Mouse (Mus musculus): ENCODE measurements at regions not wholly inside any gene's neighbourhood (a gene's known extent, or its start where the extent isn't known, plus 50 kb on each side); places are given as distances from the start of the nearest gene placed in this dataset.

DNA sequence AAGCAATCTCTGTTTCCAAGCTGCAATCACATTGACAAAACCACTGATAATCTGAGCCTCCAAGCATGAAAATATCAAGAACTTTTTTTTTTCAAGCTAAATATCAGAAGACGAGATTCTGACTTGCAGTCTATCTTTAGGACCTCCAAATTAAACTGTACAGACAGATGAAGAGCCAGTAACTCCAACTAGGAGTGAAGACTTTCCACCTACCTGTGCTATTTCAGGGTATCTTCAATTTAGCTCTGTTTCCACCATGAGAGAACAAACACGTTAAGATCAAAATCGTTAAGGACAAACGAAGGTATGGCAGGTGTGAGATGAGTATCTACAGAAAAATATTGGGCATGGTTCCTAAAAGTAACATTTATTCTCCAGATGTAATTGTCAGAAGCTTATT lies 82.4 kb upstream of the Pcdh9 start:
- H3K9ac ChIP-seq (replicated peaks; ENCODE audit: low read depth): no peak overlapping the region
- no peak overlapping the region for H3K27ac ChIP-seq (ENCODE audit: low read length)
- no peaks in the 10 kb centered on the region for H3K27me3 ChIP-seq (replicated peaks; ENCODE audit: insufficient read depth, low read length)
- no peak overlapping the region for H3K4me2 ChIP-seq (replicated peaks; ENCODE audit: low read depth, low read length)
- WGBS: 65% methylated on average over 4 of the region's 4 CpGs
- no peaks in the 10 kb centered on the region for H3K36me3 ChIP-seq (ENCODE audit: insufficient read depth, low read length)
- no peak for DNase-seq (ENCODE audit: low spot score)
- no peak for ATAC-seq
- H3K4me1 ChIP-seq (ENCODE audit: insufficient read depth, low read depth, low read length): no peaks in the 10 kb centered on the region
- H3K9me3 ChIP-seq (ENCODE audit: low read length): no peaks in the 10 kb centered on the region
- TF ChIP-seq CTCF (IDR thresholded peaks at IDR 0.05) (no peak), EP300 (IDR thresholded peaks at IDR 0.05) (no peak)
- H3K4me3 ChIP-seq (ENCODE audit: low read depth, low read length): no peak overlapping the region

- TF ChIP-seq EP300 (IDR thresholded peaks at IDR 0.05) (no peak; the same call in 1 of the 2 replicates), CTCF (IDR thresholded peaks at IDR 0.05) (no peak)
- H3K4me1 ChIP-seq (ENCODE audit: insufficient read depth, low read depth, low read length): no peaks in the 10 kb centered on the region
- H3K4me3 ChIP-seq (ENCODE audit: low read depth, low read length): no peak overlapping the region
- peak; percentile 66 for DNase-seq (ENCODE audit: low spot score)
- 48% methylated on average over 3 of the region's 3 CpGs for WGBS
- no peak overlapping the region for H3K9ac ChIP-seq (replicated peaks; ENCODE audit: low read depth)
- no peaks in the 10 kb centered on the region for H3K9me3 ChIP-seq (ENCODE audit: low read length)
- ATAC-seq: peak; percentile 77
- no peak overlapping the region for H3K27ac ChIP-seq (ENCODE audit: low read length)
- no peak overlapping the region for H3K4me2 ChIP-seq (replicated peaks; ENCODE audit: low read depth, low read length)
- no peaks in the 10 kb centered on the region for H3K36me3 ChIP-seq (ENCODE audit: insufficient read depth, low read length)
- no peaks in the 10 kb centered on the region for H3K27me3 ChIP-seq (replicated peaks; ENCODE audit: insufficient read depth, low read length)
Measured at GRCm38 (mm10) chr14:93972174-93972837, 81.8 kb upstream of the Pcdh9 start.

DNA sequence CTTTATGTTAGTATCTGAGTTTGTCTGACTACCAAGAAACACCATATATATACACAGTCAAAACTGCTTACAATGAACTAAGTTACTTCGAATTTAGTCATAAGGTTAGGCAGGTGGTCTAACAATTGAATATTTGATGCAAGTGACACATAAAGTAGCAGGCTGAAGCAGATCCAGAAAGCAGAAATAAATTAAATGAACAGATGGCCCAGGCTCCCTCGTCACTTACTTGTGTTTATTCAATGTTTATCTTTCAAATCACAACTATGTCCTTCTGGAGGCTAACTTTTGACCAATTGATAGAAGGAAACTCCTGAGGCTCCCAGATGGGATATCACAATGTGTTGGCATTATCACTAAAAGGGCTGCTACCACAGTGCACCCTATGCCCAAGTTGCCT lies 76.5 kb upstream of the Pcdh9 start:
- ATAC-seq: no peak
- no peak overlapping the region for H3K9ac ChIP-seq (replicated peaks; ENCODE audit: low read depth)
- DNase-seq (ENCODE audit: low spot score): no peak

DNA sequence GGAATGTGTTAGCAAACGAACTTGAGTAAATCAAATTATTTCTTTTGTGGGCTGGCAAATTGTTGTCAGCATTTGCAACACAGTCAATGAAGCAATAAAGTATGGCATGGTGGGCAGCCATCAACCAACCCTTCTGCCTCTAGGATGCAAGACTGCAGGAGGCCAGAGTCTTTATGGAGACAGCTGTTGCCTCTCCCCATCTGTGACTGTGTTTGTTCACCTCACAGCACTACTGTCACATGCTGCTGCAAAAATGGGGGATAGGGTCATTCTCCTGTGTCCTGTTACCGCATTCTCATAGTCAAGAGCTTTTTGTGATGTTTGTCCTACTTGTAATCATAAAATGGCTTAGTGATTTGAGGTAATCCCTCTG lies 72.2 kb upstream of the Pcdh9 start:
- H3K4me1 ChIP-seq (ENCODE audit: insufficient read depth, low read depth, low read length): no peaks in the 10 kb centered on the region
- no peaks in the 10 kb centered on the region for H3K9me3 ChIP-seq (ENCODE audit: low read length)
- ATAC-seq: no peak
- H3K4me2 ChIP-seq (replicated peaks; ENCODE audit: low read depth, low read length): no peak overlapping the region
- TF ChIP-seq CTCF (IDR thresholded peaks at IDR 0.05) (no peak), EP300 (IDR thresholded peaks at IDR 0.05) (no peak)
- WGBS: 49% methylated on average over 2 of the region's 2 CpGs
- no peaks in the 10 kb centered on the region for H3K27me3 ChIP-seq (replicated peaks; ENCODE audit: insufficient read depth, low read length)
- no peak overlapping the region for H3K4me3 ChIP-seq (ENCODE audit: low read depth, low read length)
- no peaks in the 10 kb centered on the region for H3K36me3 ChIP-seq (ENCODE audit: insufficient read depth, low read length)
- H3K27ac ChIP-seq (ENCODE audit: low read length): no peak overlapping the region
- no peak for DNase-seq (ENCODE audit: low spot score)
- no peak overlapping the region for H3K9ac ChIP-seq (replicated peaks; ENCODE audit: low read depth)

More for the DNA sequence above, 76.5 kb upstream of the Pcdh9 start:
- no peaks in the 10 kb centered on the region for H3K4me1 ChIP-seq (ENCODE audit: insufficient read depth, low read depth, low read length)
- WGBS: 58% methylated on average over 2 of the region's 2 CpGs
- H3K27me3 ChIP-seq (replicated peaks; ENCODE audit: insufficient read depth, low read length): no peaks in the 10 kb centered on the region
- H3K4me3 ChIP-seq (ENCODE audit: low read depth, low read length): no peak overlapping the region
- H3K4me2 ChIP-seq (replicated peaks; ENCODE audit: low read depth, low read length): no peak overlapping the region
- no peaks in the 10 kb centered on the region for H3K36me3 ChIP-seq (ENCODE audit: insufficient read depth, low read length)
- TF ChIP-seq EP300 (IDR thresholded peaks at IDR 0.05): no peak
- no peak for TF ChIP-seq CTCF (IDR thresholded peaks at IDR 0.05)
- H3K27ac ChIP-seq (ENCODE audit: low read length): no peak overlapping the region
- no peaks in the 10 kb centered on the region for H3K9me3 ChIP-seq (ENCODE audit: low read length)

DNA sequence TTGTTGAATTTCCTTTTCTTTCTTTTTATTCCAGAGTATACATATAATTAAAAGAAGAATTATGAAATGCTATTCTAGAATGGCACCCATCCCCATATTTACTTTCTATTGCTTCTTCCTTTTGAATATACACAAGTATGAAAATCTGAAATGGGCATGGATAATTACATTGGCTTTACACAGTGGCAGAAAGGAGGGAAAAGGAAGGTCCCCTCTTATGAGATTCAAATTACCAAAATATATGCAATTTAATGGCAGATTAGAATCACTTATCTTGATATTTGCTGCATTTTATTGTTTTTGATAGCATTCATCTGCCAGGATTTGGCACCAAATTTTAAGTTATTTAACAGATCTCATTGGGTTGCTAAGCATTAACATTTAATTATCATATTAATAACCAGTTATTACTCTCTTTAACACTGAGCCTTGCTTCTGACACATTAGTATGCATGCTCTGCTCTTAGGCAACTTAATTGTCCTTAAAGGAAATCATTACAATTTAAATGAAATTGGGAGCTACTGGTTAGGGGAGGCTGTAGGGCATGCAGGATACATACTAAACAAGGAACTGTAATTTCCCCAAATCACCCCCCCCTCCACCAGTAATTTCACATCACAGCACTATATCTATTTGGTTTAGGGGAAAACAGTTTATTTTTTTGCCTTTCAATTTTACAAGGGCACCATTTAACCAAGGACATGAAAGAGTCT lies 71.6 kb upstream of the Pcdh9 start:
- no peak for ATAC-seq
- no peaks in the 10 kb centered on the region for H3K36me3 ChIP-seq (ENCODE audit: insufficient read depth, low read length)

More for the DNA sequence above, 71.6 kb upstream of the Pcdh9 start:
- H3K9me3 ChIP-seq (ENCODE audit: low read length): no peaks in the 10 kb centered on the region
- no peak overlapping the region for H3K9ac ChIP-seq (replicated peaks; ENCODE audit: low read depth)
- no peak overlapping the region for H3K27ac ChIP-seq (ENCODE audit: low read length)
- H3K27me3 ChIP-seq (replicated peaks; ENCODE audit: insufficient read depth, low read length): no peaks in the 10 kb centered on the region
- no peak overlapping the region for H3K4me3 ChIP-seq (ENCODE audit: low read depth, low read length)
- no peaks in the 10 kb centered on the region for H3K4me1 ChIP-seq (ENCODE audit: insufficient read depth, low read depth, low read length)
- TF ChIP-seq EP300 (IDR thresholded peaks at IDR 0.05) (no peak), CTCF (IDR thresholded peaks at IDR 0.05) (no peak)
- no peak for DNase-seq (ENCODE audit: low spot score)
- no peak overlapping the region for H3K4me2 ChIP-seq (replicated peaks; ENCODE audit: low read depth, low read length)
